Mouse (Mus musculus): ENCODE results near the gene Hoxa10.

DNA sequence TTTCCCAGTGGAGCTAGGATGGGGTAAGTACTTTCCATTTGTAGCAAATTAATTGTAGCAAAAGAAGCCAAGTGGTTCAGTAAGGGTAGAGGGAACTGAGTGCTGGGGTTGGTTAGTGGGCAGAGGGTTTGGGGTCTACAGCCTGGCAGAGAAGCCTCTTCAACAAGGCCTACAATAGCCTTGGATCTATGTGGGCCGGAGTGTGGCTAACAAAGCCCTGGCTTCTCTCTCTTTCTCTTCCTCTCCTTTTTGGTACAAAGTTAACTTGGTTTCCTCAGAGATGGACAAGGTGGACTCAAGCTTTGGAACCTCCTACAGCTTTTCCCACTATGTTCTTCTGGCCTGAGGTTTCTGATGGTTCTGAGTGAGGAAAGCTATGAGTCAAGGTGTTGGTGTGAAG lies 39.4 kb downstream of the Hoxa10 start:
- no peak for TF ChIP-seq ZC3H11A (IDR thresholded peaks at IDR 0.05; ENCODE audit: borderline replicate concordance, low read depth, low read length)
- TF ChIP-seq HCFC1 (IDR thresholded peaks at IDR 0.05; ENCODE audit: borderline replicate concordance, insufficient read depth, low read length) = no peak
